Mouse (Mus musculus): ENCODE measurements around the gene Eif3f. TPM values are rescaled to one million over a fixed set of nuclear protein-coding genes. Genes with fewer than 3 reads are reported as not detected.
A peak's percentile ranks its signal among the peaks of the same experiment; 100 is the strongest.

The Eif3f gene
- polyA plus RNA-seq, 1 experiment from 2014 or later: 34.6 TPM

DNA sequence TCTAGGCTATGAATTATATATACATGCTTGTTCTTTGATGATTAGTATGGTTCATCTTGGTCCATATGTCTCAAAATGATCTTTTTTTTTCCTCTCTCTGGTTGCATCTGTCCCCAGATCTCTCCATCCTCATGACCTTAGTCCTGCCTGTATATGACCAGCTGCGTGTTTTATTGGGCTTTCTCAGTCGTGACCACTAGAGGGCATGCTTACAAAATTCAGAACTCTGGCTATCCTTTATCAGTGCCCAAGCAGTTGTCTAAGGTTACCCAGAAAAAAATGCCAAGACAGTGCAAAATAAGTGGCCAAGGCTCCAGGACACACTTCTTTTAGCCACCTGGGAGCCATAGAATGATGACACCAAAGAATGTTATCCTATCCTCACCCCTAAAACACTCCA lies 9.8 kb downstream of the Eif3f start:
- H3K27me3 ChIP-seq (ENCODE audit: insufficient read depth, low read length): no peaks in the 10 kb centered on the region
- H3K4me3 ChIP-seq (ENCODE audit: low read depth, low read length): no peak overlapping the region
- H3K27ac ChIP-seq (ENCODE audit: low read depth): no peak overlapping the region
- no peaks in the 10 kb centered on the region for H3K9me3 ChIP-seq (ENCODE audit: low read length)
- H3K9ac ChIP-seq (replicated peaks): no peak overlapping the region
- ATAC-seq: peak; percentile 65
- H3K4me2 ChIP-seq (ENCODE audit: low read depth, low read length): no peak overlapping the region
- 7% methylated on average over 2 of the region's 2 CpGs for WGBS (ENCODE audit: insufficient replicate concordance)
- H3K4me1 ChIP-seq (ENCODE audit: insufficient read depth): no peaks in the 10 kb centered on the region
- TF ChIP-seq CTCF (IDR thresholded peaks at IDR 0.05; ENCODE audit: low read depth) (peak; percentile 75), EP300 (IDR thresholded peaks at IDR 0.05; ENCODE audit: low read depth) (no peak)
- peaks cover 37% of the 10 kb centered on the region for H3K36me3 ChIP-seq (replicated peaks; ENCODE audit: insufficient read depth, low read length)
- peak; percentile 43 for DNase-seq

DNA sequence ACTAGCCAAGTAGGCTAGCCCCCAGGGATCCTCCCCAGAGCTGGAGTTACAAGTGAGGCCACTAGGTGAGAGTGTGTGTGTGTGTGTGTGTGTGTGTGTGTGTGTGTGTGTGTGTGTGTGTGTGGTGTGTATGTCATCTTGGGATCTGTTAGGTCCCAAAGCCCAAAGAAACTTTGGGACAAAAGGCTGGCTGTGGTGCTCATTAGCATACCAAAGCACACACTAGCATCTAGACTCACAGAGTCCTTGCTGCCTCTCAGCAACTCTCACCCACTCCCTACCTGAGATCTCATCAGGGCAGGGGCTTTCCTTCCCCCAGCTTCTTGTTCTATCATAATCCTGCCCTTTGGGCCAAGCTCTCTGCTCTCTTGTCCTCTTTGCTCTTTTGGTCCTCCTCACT lies 14.4 kb downstream of the Eif3f start:
- Histone ChIP-seq H3K27me3 (ENCODE audit: insufficient read depth, low read length) (peaks cover 38% of the 10 kb centered on the region), H3K27ac (ENCODE audit: low read depth) (no peak overlapping the region), H3K9ac (replicated peaks) (no peak overlapping the region), H3K4me3 (ENCODE audit: low read depth, low read length) (no peak overlapping the region), H3K36me3 (replicated peaks; ENCODE audit: insufficient read depth, low read length) (no peaks in the 10 kb centered on the region), H3K4me1 (ENCODE audit: insufficient read depth) (peaks cover 2% of the 10 kb centered on the region; the same call in 1 of the 2 replicates), H3K9me3 (ENCODE audit: low read length) (no peaks in the 10 kb centered on the region), H3K4me2 (ENCODE audit: low read depth, low read length) (no peak overlapping the region)
- no peak for TF ChIP-seq CTCF (IDR thresholded peaks at IDR 0.05; ENCODE audit: low read depth)
- TF ChIP-seq EP300 (IDR thresholded peaks at IDR 0.05; ENCODE audit: low read depth): no peak
- ATAC-seq: no peak
- no peak for DNase-seq

DNA sequence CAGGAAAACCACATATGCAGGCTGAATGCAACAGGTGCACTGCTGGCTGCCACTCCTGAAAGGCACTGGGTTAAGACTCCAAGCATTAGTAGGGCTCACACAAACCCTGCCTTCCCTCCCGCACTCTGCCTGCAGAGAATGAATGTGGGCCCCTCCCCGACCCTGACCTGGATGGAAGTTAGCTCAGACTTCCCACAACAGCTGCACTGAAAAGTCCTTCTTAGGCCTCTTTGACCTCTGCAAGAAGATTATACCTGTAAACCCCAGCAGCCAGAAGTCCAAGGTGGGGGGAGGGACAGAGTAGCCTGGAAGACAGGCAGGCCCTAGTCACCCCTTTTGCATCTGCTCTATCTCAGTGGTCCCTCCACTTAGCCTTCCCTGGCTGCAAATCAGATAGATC lies 15.1 kb downstream of the Eif3f start:
- Histone ChIP-seq H3K9me3 (ENCODE audit: low read length) (no peaks in the 10 kb centered on the region), H3K36me3 (replicated peaks; ENCODE audit: insufficient read depth, low read length) (no peaks in the 10 kb centered on the region), H3K4me2 (ENCODE audit: low read depth, low read length) (no peak overlapping the region), H3K4me3 (ENCODE audit: low read depth, low read length) (no peak overlapping the region), H3K4me1 (ENCODE audit: insufficient read depth) (peaks cover 2% of the 10 kb centered on the region; the same call in 1 of the 2 replicates), H3K27ac (ENCODE audit: low read depth) (no peak overlapping the region), H3K9ac (replicated peaks) (no peak overlapping the region), H3K27me3 (ENCODE audit: insufficient read depth, low read length) (peaks cover 38% of the 10 kb centered on the region)
- 46% methylated on average over 2 of the region's 2 CpGs for WGBS (ENCODE audit: insufficient replicate concordance)
- no peak for DNase-seq
- ATAC-seq: no peak
- TF ChIP-seq EP300 (IDR thresholded peaks at IDR 0.05; ENCODE audit: low read depth): no peak
- no peak for TF ChIP-seq CTCF (IDR thresholded peaks at IDR 0.05; ENCODE audit: low read depth)

GRCm38 (mm10) chr7:108950312-108950761 lies 16.1 kb downstream of the Eif3f start, which contains the start of gene Tub:
Gene Tub, plus strand, starts transcription at chr7:108950338.
- no peaks in the 10 kb centered on the region for H3K9me3 ChIP-seq (ENCODE audit: low read length)
- WGBS (ENCODE audit: insufficient replicate concordance): 2% methylated on average over 38 of the region's 44 CpGs
- H3K36me3 ChIP-seq (replicated peaks; ENCODE audit: insufficient read depth, low read length): no peaks in the 10 kb centered on the region
- peaks cover 2% of the 10 kb centered on the region; the same call in 1 of the 2 replicates for H3K4me1 ChIP-seq (ENCODE audit: insufficient read depth)
- peak; percentile 32 for DNase-seq
- peaks cover 38% of the 10 kb centered on the region for H3K27me3 ChIP-seq (ENCODE audit: insufficient read depth, low read length)
- peak within 1 kb of the TSS; percentile 61 for H3K4me2 ChIP-seq (ENCODE audit: low read depth, low read length)
- H3K27ac ChIP-seq (ENCODE audit: low read depth): no peak within 1 kb of the TSS
- H3K4me3 ChIP-seq (ENCODE audit: low read depth, low read length): peak within 1 kb of the TSS; percentile 26; the same call in 1 of the 2 replicates
- no peak for ATAC-seq
- TF ChIP-seq EP300 (IDR thresholded peaks at IDR 0.05; ENCODE audit: low read depth) (no peak), CTCF (IDR thresholded peaks at IDR 0.05; ENCODE audit: low read depth) (no peak)
- H3K9ac ChIP-seq (replicated peaks): no peak within 1 kb of the TSS

DNA sequence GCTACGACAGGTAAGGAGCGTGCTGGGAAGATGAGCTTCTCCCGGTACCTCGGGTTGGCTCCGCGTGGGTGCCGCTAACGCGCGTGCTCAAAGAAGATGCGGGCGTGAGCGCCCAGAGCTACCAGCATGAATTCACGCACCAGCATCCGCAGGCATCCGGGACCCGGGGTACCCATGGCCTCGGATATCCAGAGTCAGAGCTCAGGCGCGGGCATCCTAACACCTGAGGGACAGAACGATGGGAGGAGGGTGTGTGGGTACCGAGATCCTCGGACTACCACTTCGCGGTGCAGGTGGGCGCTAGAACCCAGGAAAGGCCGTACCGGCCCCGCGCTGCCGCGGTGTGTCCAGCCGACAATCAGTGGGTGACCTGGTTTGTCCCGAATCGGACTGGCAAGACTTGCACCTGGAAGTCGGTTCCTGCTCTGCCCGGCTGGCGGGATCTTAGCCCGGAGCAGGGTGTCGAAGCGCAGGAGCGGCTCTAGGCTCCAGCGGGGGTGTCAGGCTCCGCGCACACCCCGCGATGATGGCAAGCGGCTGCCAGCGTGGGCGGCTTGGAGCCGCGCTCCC lies 16.6 kb downstream of the Eif3f start:
- ATAC-seq (no peak), DNase-seq (no peak)
- Histone ChIP-seq H3K9ac (replicated peaks) (no peak overlapping the region), H3K4me3 (ENCODE audit: low read depth, low read length) (peak overlapping the region; percentile 26; the same call in 1 of the 2 replicates), H3K27me3 (ENCODE audit: insufficient read depth, low read length) (peaks cover 38% of the 10 kb centered on the region), H3K4me1 (ENCODE audit: insufficient read depth) (peaks cover 2% of the 10 kb centered on the region; the same call in 1 of the 2 replicates), H3K4me2 (ENCODE audit: low read depth, low read length) (peak overlapping the region; percentile 61), H3K36me3 (replicated peaks; ENCODE audit: insufficient read depth, low read length) (no peaks in the 10 kb centered on the region), H3K9me3 (ENCODE audit: low read length) (no peaks in the 10 kb centered on the region), H3K27ac (ENCODE audit: low read depth) (no peak overlapping the region)
- WGBS (ENCODE audit: insufficient replicate concordance): 2% methylated on average over 51 of the region's 52 CpGs
- TF ChIP-seq EP300 (IDR thresholded peaks at IDR 0.05; ENCODE audit: low read depth): no peak

GRCm38 (mm10) chr7:108952801-108953200 lies 18.6 kb downstream of the Eif3f start:
- 41% methylated on average over 6 of the region's 6 CpGs for WGBS (ENCODE audit: insufficient replicate concordance)
- DNase-seq: no peak
- Histone ChIP-seq H3K4me2 (ENCODE audit: low read depth, low read length) (no peak overlapping the region), H3K4me1 (ENCODE audit: insufficient read depth) (peaks cover 2% of the 10 kb centered on the region; the same call in 1 of the 2 replicates), H3K9ac (replicated peaks) (no peak overlapping the region), H3K4me3 (ENCODE audit: low read depth, low read length) (no peak overlapping the region), H3K36me3 (replicated peaks; ENCODE audit: insufficient read depth, low read length) (no peaks in the 10 kb centered on the region), H3K27me3 (ENCODE audit: insufficient read depth, low read length) (peaks cover 38% of the 10 kb centered on the region), H3K9me3 (ENCODE audit: low read length) (no peaks in the 10 kb centered on the region), H3K27ac (ENCODE audit: low read depth) (no peak overlapping the region)
- ATAC-seq: no peak
- no peak for TF ChIP-seq CTCF (IDR thresholded peaks at IDR 0.05; ENCODE audit: low read depth)
- no peak for TF ChIP-seq EP300 (IDR thresholded peaks at IDR 0.05; ENCODE audit: low read depth)

All from liver, postnatal 0 days (tissue).